ENCODE assay signal across 26 mouse cellular contexts in genomic region chr9:30166235-30166752, GRCm38 (mm10).
A peak's percentile ranks its signal among the peaks of the same experiment; 100 is the strongest.
DNase-seq lines count a peak whose midpoint lies in the region; ATAC-seq and TF ChIP-seq lines count a peak whose summit lies in the region.
"Had no signal": no experiment of that assay in that cellular context is flagged by ENCODE, and none has a peak within 500 bp of the region (broad histone marks: within the 10 kb centered on the region; RNA-seq: fewer than 3 reads in every experiment).

No protein-coding gene starts in this region.

- H3K36me3 ChIP-seq in embryonic facial prominence, embryonic 14.5 days (ENCODE audit: control insufficient read depth, insufficient read depth, low read length): no peaks in the 10 kb centered on the region
- H3K36me3 ChIP-seq in kidney, embryonic 14.5 days (ENCODE audit: control insufficient read depth, insufficient read depth, low read length): no peaks in the 10 kb centered on the region
- no peaks in the 10 kb centered on the region for H3K36me3 ChIP-seq in heart, adult 2 months (ENCODE audit: control insufficient read depth, insufficient read depth, low read length)
- H3K36me3 ChIP-seq: G1E; limb, embryonic 12.5 days; liver, embryonic 12.5 days; midbrain, embryonic 12.5 days had no signal

- 85% methylated on average over 13 of the region's 13 CpGs for WGBS in embryonic facial prominence, embryonic 14.5 days
- WGBS in kidney, embryonic 14.5 days: 57% methylated on average over 13 of the region's 13 CpGs
- 81% methylated on average over 13 of the region's 13 CpGs for WGBS in heart, adult 2 months

- TF ChIP-seq CTCF in heart, adult 2 months (IDR thresholded peaks at IDR 0.05): no peak

- no peaks in the 10 kb centered on the region for H3K9me3 ChIP-seq in embryonic facial prominence, embryonic 14.5 days (ENCODE audit: control insufficient read depth, low read length)
- H3K9me3 ChIP-seq in kidney, embryonic 14.5 days (ENCODE audit: control insufficient read depth, low read length): no peaks in the 10 kb centered on the region
- H3K9me3 ChIP-seq: limb, embryonic 12.5 days; liver, embryonic 12.5 days; midbrain, embryonic 12.5 days had no signal

- ATAC-seq in embryonic facial prominence, embryonic 14.5 days (ENCODE audit: low read depth): peak; percentile 30; the same call in 1 of the 2 replicates
- ATAC-seq in kidney, embryonic 14.5 days (ENCODE audit: low FRiP score, low TSS enrichment): no peak
- no peak for ATAC-seq in activated CD4-positive, CD25-positive, alpha-beta regulatory T cell, adult 4 months
- ATAC-seq: forebrain, embryonic 14.5 days; hindbrain, embryonic 16.5 days; intestine, embryonic 16.5 days; liver, embryonic 12.5 days; liver, postnatal 0 days had no signal

- peak; percentile 56 for DNase-seq in heart, adult 11 months
- no peak for DNase-seq in heart, postnatal 10 days
- DNase-seq in embryonic facial prominence, embryonic 14.5 days (ENCODE audit: low spot score): no peak
- peak; percentile 28 for DNase-seq in kidney, postnatal 14 days
- DNase-seq in heart, adult 2 months: no peak
- no peak for DNase-seq in right cerebral cortex, adult 18-20 months
- DNase-seq: adrenal gland, postnatal 14 days; cerebellum, adult 11-12 months; cerebellum, postnatal 10 days; gastrocnemius, postnatal 25 days; liver, postnatal 0 days; lung, postnatal 4 days; right cerebral cortex, postnatal 25 days; thymus, adult 2 months; thymus, postnatal 36 days had no signal

- no peak overlapping the region for H3K4me3 ChIP-seq in embryonic facial prominence, embryonic 14.5 days (ENCODE audit: low read depth, low read length)
- H3K4me3 ChIP-seq in kidney, embryonic 14.5 days (ENCODE audit: low read length): no peak overlapping the region
- no peak overlapping the region for H3K4me3 ChIP-seq in heart, adult 2 months
- H3K4me3 ChIP-seq: limb, embryonic 12.5 days; liver, embryonic 12.5 days; megakaryocyte, embryonic 14.5 days; midbrain, embryonic 12.5 days; myocyte had no signal

- no peak overlapping the region for H3K27ac ChIP-seq in embryonic facial prominence, embryonic 14.5 days (replicated peaks; ENCODE audit: low read depth, low read length)
- peak overlapping the region; percentile 42; the same call in 1 of the 2 replicates for H3K27ac ChIP-seq in kidney, embryonic 14.5 days (ENCODE audit: low read depth, low read length)
- no peak overlapping the region for H3K27ac ChIP-seq in heart, adult 2 months
- H3K27ac ChIP-seq: limb, embryonic 12.5 days; liver, embryonic 12.5 days; midbrain, embryonic 12.5 days had no signal

- no peaks in the 10 kb centered on the region for H3K79me2 ChIP-seq in heart, adult 2 months (replicated peaks; ENCODE audit: control insufficient read depth, insufficient read depth, low read length)

- H3K4me2 ChIP-seq in embryonic facial prominence, embryonic 14.5 days (ENCODE audit: low read depth, low read length): no peak overlapping the region
- no peak overlapping the region for H3K4me2 ChIP-seq in kidney, embryonic 14.5 days (replicated peaks; ENCODE audit: low read depth, low read length)
- H3K4me2 ChIP-seq: limb, embryonic 12.5 days; liver, embryonic 12.5 days; midbrain, embryonic 12.5 days had no signal

- no peak for TF ChIP-seq POLR2A in heart, adult 2 months (IDR thresholded peaks at IDR 0.05; ENCODE audit: insufficient read depth, low read depth, low read length)

- no peak for TF ChIP-seq EP300 in heart, adult 2 months (IDR thresholded peaks at IDR 0.05; ENCODE audit: insufficient read depth, low read depth, low read length)

- H3K9ac ChIP-seq in embryonic facial prominence, embryonic 14.5 days (ENCODE audit: low read depth, low read length): no peak overlapping the region
- no peak overlapping the region for H3K9ac ChIP-seq in kidney, embryonic 14.5 days (ENCODE audit: low read depth, low read length)
- no peak overlapping the region for H3K9ac ChIP-seq in heart, adult 2 months (ENCODE audit: low read depth, low read length)
- H3K9ac ChIP-seq: limb, embryonic 12.5 days; liver, embryonic 12.5 days; liver, postnatal 0 days; midbrain, embryonic 12.5 days had no signal

- intact Hi-C loops in heart, postnatal 10 days (cut with DNase I): no loop called here
- intact Hi-C loops in heart, adult 2 months (cut with DNase I): no loop called here

- H3K4me1 ChIP-seq in embryonic facial prominence, embryonic 14.5 days (ENCODE audit: control insufficient read depth, insufficient read depth, low read length): peaks cover 11% of the 10 kb centered on the region
- peaks cover 14% of the 10 kb centered on the region; the same call in 1 of the 2 replicates for H3K4me1 ChIP-seq in kidney, embryonic 14.5 days (ENCODE audit: control insufficient read depth, insufficient read depth, low read length)
- no peaks in the 10 kb centered on the region for H3K4me1 ChIP-seq in heart, adult 2 months (ENCODE audit: control insufficient read depth, insufficient read depth, low read length)
- H3K4me1 ChIP-seq: liver, embryonic 12.5 days; megakaryocyte, embryonic 14.5 days had no signal

- H3K27me3 ChIP-seq in embryonic facial prominence, embryonic 14.5 days (replicated peaks; ENCODE audit: control insufficient read depth, insufficient read depth, low read length): no peaks in the 10 kb centered on the region
- no peaks in the 10 kb centered on the region for H3K27me3 ChIP-seq in kidney, embryonic 14.5 days (ENCODE audit: control insufficient read depth, insufficient read depth, low read length)
- H3K27me3 ChIP-seq in heart, adult 2 months (ENCODE audit: control insufficient read depth, insufficient read depth, low read length): no peaks in the 10 kb centered on the region
- H3K27me3 ChIP-seq: limb, embryonic 12.5 days; liver, embryonic 12.5 days; megakaryocyte, embryonic 14.5 days; midbrain, embryonic 12.5 days had no signal

Comparison
In these comparisons a context has a peak if more than half of its experiments do, and no peak if none do; other contexts are left out.
1. DNase-seq: peak in heart, adult 11 months (single experiment) and kidney, postnatal 14 days (single experiment); none in heart, postnatal 10 days (0 of 2), embryonic facial prominence, embryonic 14.5 days (single experiment), heart, adult 2 months (0 of 2) and right cerebral cortex, adult 18-20 months (single experiment).